Mouse (Mus musculus) bone marrow, adult 2 months (tissue): ENCODE measurements at regions not wholly inside any gene's neighbourhood (a gene's known extent, or its start where the extent isn't known, plus 50 kb on each side); places are given as distances from the start of the nearest gene placed in this dataset.

Experiments used
- CTCF ChIP-seq: fragments of 200-500 bp; IDR thresholded peaks from 2 replicates; pipeline ENCODE4 v1.5.1; 2011; ENCODE audit warnings: low read length, control low read depth; ENCODE audit not compliant: control insufficient read depth, insufficient read depth
- POLR2A ChIP-seq: fragments of 200-500 bp; IDR thresholded peaks from 2 replicates; pipeline ENCODE4 v1.6.1; 2011; ENCODE audit warnings: low read depth, mild to moderate bottlenecking, control low read depth, low read length, borderline replicate concordance; ENCODE audit not compliant: control insufficient read depth

- TF ChIP-seq POLR2A, result no peak
- TF ChIP-seq CTCF, result no peak
Measured at GRCm38 (mm10) chr3:52640250-52641147, 372.4 kb downstream of the Foxo1 start.
